Mouse (Mus musculus) hindbrain, embryonic 12.5 days (tissue): ENCODE measurements around the gene Aldh3b3. TPM values are rescaled to one million over a fixed set of nuclear protein-coding genes. Genes with fewer than 3 reads are reported as not detected.
"Not testable (repeated sequence)": the region's sequence is repeated elsewhere in the genome, so short reads cannot be mapped to it uniquely, and the experiment has no call there.

Source experiments
- ATAC-seq: fragments of 200-750 bp; cut with Nextera tagmentation; 2 replicates; pipeline ENCODE4 v1.8.0; 2017; ENCODE audit warnings: moderate TSS enrichment; ENCODE audit not compliant: low FRiP score
- H3K27ac ChIP-seq: fragments of 300-500 bp; sonication (generic); 2 replicates; pipeline ENCODE4 v1.5.1; 2016; ENCODE audit warnings: mild to moderate bottlenecking
- H3K27me3 ChIP-seq: fragments of 300-500 bp; sonication (generic); 2 replicates; pipeline ENCODE4 v1.6.1; 2016; ENCODE audit warnings: mild to moderate bottlenecking
- H3K36me3 ChIP-seq: fragments of 300-500 bp; sonication (generic); 2 replicates; pipeline ENCODE4 v1.6.1; 2016; ENCODE audit warnings: mild to moderate bottlenecking
- H3K4me1 ChIP-seq: fragments of 300-500 bp; sonication (generic); 2 replicates; pipeline ENCODE4 v1.6.1; 2016
- H3K4me2 ChIP-seq: fragments of 300-500 bp; sonication (generic); replicated peaks from 2 replicates; pipeline ENCODE4 v1.6.1; 2016; ENCODE audit warnings: mild to moderate bottlenecking
- H3K4me3 ChIP-seq: fragments of 300-500 bp; sonication (generic); 2 replicates; pipeline ENCODE4 v1.5.1; 2016; ENCODE audit warnings: mild to moderate bottlenecking
- H3K9ac ChIP-seq: fragments of 300-500 bp; sonication (generic); 2 replicates; pipeline ENCODE4 v1.6.1; 2016; ENCODE audit warnings: mild to moderate bottlenecking, moderate library complexity
- H3K9me3 ChIP-seq: fragments of 300-500 bp; sonication (generic); replicated peaks from 2 replicates; pipeline ENCODE4 v1.6.1; 2016; ENCODE audit warnings: mild to moderate bottlenecking
- WGBS: fragments of 180-500 bp; shearing (Covaris S2); methylation state at CpG from one replicate; pipeline ENCODE4 v1.1.7; 2016; 5-methylcytosine and 5-hydroxymethylcytosine counted together
- polyA plus RNA-seq: library from polyadenylated mRNA; unstranded; fragments of >200 nt; fragmentation: Nextera tagmentation; extraction: Ambion mirVana; gene quantifications from 2 replicates; pipeline ENCODE4 v1.2.1, GENCODE M21; 2016

Gene Aldh3b3
- polyA plus RNA-seq, 1 experiment from 2014 or later = not detected

DNA sequence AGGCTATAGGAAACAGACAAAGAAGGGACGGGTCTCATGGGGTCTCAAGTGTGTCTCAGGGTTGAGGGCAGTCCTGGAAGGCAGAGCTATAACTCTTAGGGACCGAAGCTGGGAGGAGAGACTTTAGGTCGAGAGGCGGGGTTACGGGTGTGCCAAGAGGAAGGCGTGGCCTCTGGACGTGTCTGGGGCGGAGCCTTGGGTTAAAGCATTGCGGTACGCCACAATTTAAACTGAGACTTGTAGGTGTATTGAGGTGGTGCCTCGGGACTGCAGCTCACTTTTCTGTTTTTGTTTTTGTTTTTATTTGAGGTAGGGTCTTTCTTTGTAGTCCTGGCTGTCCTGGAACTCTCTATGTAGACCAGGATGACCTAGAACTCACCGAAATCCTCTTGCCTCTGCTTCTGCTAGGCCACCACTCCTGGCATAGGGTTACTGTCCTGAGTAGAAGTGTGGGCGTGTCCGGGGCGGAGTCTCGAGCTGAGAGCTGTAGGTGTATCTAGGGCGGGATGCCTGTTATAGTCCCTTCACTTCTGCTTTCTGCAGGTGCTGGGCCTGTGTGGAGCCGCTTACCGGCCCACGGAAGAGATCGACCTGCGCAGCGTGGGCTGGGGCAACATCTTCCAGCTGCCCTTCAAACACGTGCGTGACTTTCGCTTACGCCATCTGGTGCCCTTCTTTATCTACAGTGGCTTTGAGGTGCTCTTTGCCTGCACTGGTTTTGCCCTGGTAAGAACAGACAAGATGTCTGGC is 15.3 kb upstream of the Aldh3b3 start:
- no peaks in the 10 kb centered on the region for H3K9me3 ChIP-seq
- H3K4me3 ChIP-seq = no peak overlapping the region
- no peak overlapping the region for H3K9ac ChIP-seq
- no peak overlapping the region for H3K27ac ChIP-seq
- H3K27me3 ChIP-seq = peaks cover 12% of the 10 kb centered on the region
- H3K4me1 ChIP-seq = 0 out of 2 replicates have a peak, but pooled peaks cover 2% of the 10 kb centered on the region
- ATAC-seq = no peak
- no peaks in the 10 kb centered on the region for H3K36me3 ChIP-seq
- H3K4me2 ChIP-seq = peak overlapping the region; percentile 16; the same call in 1 of the 2 replicates
- 19% methylated on average over 27 of the region's 27 CpGs for WGBS

GRCm38 (mm10) chr19:3945872-3946564 is 12.4 kb upstream of the Aldh3b3 start:
- Histone ChIP-seq H3K4me2 (no peak overlapping the region), H3K27me3 (peaks cover 12% of the 10 kb centered on the region), H3K36me3 (no peaks in the 10 kb centered on the region), H3K9ac (no peak overlapping the region), H3K4me1 (0 out of 2 replicates have a peak, but pooled peaks cover 2% of the 10 kb centered on the region), H3K9me3 (no peaks in the 10 kb centered on the region), H3K27ac (no peak overlapping the region), H3K4me3 (no peak overlapping the region)
- no peak for ATAC-seq
- 36% methylated on average over 10 of the region's 10 CpGs for WGBS

- Histone ChIP-seq H3K4me3 (no peak overlapping the region), H3K27me3 (peaks cover 12% of the 10 kb centered on the region), H3K36me3 (no peaks in the 10 kb centered on the region), H3K9me3 (no peaks in the 10 kb centered on the region), H3K4me2 (no peak overlapping the region), H3K9ac (no peak overlapping the region), H3K4me1 (0 out of 2 replicates have a peak, but pooled peaks cover 2% of the 10 kb centered on the region), H3K27ac (no peak overlapping the region)
- 20% methylated on average over 2 of the region's 2 CpGs for WGBS
- no peak for ATAC-seq
Measured at GRCm38 (mm10) chr19:3946715-3947114, 11.7 kb upstream of the Aldh3b3 start.

DNA sequence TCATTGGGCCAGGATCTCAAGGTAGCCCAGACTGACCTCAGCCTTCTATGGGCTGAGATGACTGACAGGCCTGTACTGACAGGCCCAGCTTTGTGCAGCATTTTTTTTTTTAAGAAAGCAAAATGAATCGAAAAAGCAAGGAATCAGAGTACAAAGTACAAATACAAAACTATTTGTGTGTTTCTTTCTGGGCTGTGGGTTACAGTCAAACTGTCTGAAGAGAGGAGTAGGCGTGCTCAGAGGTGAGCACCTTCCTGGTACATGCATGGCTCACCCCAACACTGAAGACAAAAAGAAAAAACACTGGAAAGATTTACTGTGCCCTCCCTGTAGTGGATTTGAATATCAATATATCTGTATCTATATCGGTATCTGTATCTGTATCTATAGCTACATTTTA is 10.6 kb upstream of the Aldh3b3 start:
- ATAC-seq = no peak
- no peak overlapping the region for H3K27ac ChIP-seq
- H3K4me2 ChIP-seq = no peak overlapping the region
- no peaks in the 10 kb centered on the region for H3K36me3 ChIP-seq
- H3K27me3 ChIP-seq = peaks cover 10% of the 10 kb centered on the region
- no peak overlapping the region for H3K9ac ChIP-seq
- H3K4me3 ChIP-seq = no peak overlapping the region
- WGBS = 71% methylated on average over 3 of the region's 3 CpGs
- H3K4me1 ChIP-seq = 0 out of 2 replicates have a peak, but pooled peaks cover 2% of the 10 kb centered on the region
- no peaks in the 10 kb centered on the region for H3K9me3 ChIP-seq

DNA sequence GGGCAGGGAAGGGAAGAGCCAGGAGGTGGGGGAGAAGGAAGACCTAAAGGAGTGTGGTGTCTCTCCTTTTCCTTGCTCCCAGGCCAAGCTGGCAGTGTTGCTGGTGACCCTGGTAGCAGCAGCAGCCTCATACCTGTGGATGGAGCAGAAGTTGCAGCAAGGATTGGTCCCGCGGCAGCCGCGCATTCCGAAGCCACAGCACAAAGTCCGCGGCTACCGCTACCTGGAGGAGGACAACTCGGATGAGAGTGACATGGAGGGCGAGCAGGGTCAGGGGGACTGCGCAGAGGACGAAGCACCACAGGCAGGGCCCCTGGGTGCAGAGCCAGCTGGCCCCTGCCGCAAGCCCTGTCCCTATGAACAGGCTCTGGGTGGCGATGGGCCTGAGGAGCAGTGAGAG is 9.9 kb upstream of the Aldh3b3 start:
- Histone ChIP-seq H3K27me3 (peaks cover 8% of the 10 kb centered on the region; the same call in 1 of the 2 replicates), H3K9me3 (no peaks in the 10 kb centered on the region), H3K27ac (no peak overlapping the region), H3K4me2 (no peak overlapping the region), H3K4me3 (no peak overlapping the region), H3K9ac (no peak overlapping the region), H3K36me3 (no peaks in the 10 kb centered on the region), H3K4me1 (no peaks in the 10 kb centered on the region)
- 63% methylated on average over 14 of the region's 14 CpGs for WGBS
- ATAC-seq = no peak

DNA sequence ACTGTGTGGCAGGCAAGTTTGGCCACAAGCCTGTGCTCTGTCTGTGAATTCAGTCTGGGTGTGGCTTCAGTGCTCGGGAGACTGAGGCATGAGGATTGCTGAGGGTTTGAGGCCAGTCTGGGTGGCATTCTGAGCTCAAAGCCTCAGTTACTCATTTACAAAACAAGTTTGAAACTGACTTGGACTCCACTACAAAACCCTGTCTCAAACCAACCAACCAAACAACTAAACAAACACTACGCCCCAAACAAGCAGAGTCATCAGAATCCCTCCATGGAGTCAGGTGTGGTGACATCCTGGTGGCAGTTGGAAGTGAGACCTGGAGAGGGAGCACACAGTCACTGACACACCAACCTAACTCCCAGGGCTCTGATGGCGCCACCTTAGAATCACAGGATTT is 8.1 kb upstream of the Aldh3b3 start:
- Histone ChIP-seq H3K4me3 (no peak overlapping the region), H3K4me1 (no peaks in the 10 kb centered on the region), H3K4me2 (no peak overlapping the region), H3K27ac (no peak overlapping the region), H3K36me3 (no peaks in the 10 kb centered on the region), H3K9me3 (no peaks in the 10 kb centered on the region), H3K27me3 (no peaks in the 10 kb centered on the region), H3K9ac (no peak overlapping the region)
- WGBS = 76% methylated on average over 3 of the region's 3 CpGs
- ATAC-seq = no peak

- Histone ChIP-seq H3K4me3 (no peak overlapping the region), H3K4me1 (no peaks in the 10 kb centered on the region), H3K9ac (no peak overlapping the region), H3K27me3 (0 out of 2 replicates have a peak, but pooled peaks cover 4% of the 10 kb centered on the region), H3K9me3 (no peaks in the 10 kb centered on the region), H3K4me2 (no peak overlapping the region), H3K36me3 (no peaks in the 10 kb centered on the region), H3K27ac (no peak overlapping the region)
- no peak for ATAC-seq
Measured at GRCm38 (mm10) chr19:3951461-3951860, 7.0 kb upstream of the Aldh3b3 start.

GRCm38 (mm10) chr19:3952099-3952498 is 6.3 kb upstream of the Aldh3b3 start:
- Histone ChIP-seq H3K9ac (no peak overlapping the region), H3K9me3 (no peaks in the 10 kb centered on the region), H3K36me3 (no peaks in the 10 kb centered on the region), H3K4me2 (no peak overlapping the region), H3K27ac (no peak overlapping the region), H3K27me3 (0 out of 2 replicates have a peak, but pooled peaks cover 4% of the 10 kb centered on the region), H3K4me3 (no peak overlapping the region), H3K4me1 (no peaks in the 10 kb centered on the region)
- ATAC-seq = no peak
- WGBS = 50% methylated on average over 1 of the region's 1 CpGs

DNA sequence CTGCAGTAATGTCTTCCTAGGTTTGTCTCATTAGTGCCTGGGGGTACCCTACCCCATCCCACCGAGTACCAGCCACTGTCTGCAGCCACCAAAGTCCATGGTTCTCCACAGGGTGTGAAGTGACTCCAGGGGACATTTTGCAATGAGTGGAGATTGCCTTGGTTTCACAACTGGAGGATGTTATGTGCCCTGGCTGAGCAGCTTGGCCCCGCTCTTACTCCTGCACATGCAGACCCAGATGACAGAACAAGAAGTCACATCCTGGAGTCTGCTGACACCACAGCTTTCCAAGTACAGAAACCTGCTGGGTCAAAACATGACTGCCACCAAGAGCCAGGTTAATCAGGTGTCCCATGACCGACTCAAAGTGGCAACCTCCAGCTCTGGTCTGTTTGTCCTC is 3.4 kb upstream of the Aldh3b3 start:
- no peaks in the 10 kb centered on the region for H3K36me3 ChIP-seq
- 83% methylated on average over 3 of the region's 3 CpGs for WGBS
- 0 out of 2 replicates have a peak, but pooled peaks cover 4% of the 10 kb centered on the region for H3K27me3 ChIP-seq
- H3K27ac ChIP-seq = no peak overlapping the region
- H3K9me3 ChIP-seq = no peaks in the 10 kb centered on the region
- H3K4me3 ChIP-seq = no peak overlapping the region
- no peak overlapping the region for H3K4me2 ChIP-seq
- no peaks in the 10 kb centered on the region for H3K4me1 ChIP-seq
- ATAC-seq = no peak
- H3K9ac ChIP-seq = no peak overlapping the region

- H3K4me1 ChIP-seq = no peaks in the 10 kb centered on the region
- H3K9me3 ChIP-seq = no peaks in the 10 kb centered on the region
- H3K27ac ChIP-seq = no peak overlapping the region
- H3K4me3 ChIP-seq = no peak overlapping the region
- no peak overlapping the region for H3K4me2 ChIP-seq
- ATAC-seq = no peak
- H3K27me3 ChIP-seq = 0 out of 2 replicates have a peak, but pooled peaks cover 4% of the 10 kb centered on the region
- no peaks in the 10 kb centered on the region for H3K36me3 ChIP-seq
- no peak overlapping the region for H3K9ac ChIP-seq
- 58% methylated on average over 4 of the region's 4 CpGs for WGBS
Measured at GRCm38 (mm10) chr19:3955804-3956203, 2.6 kb upstream of the Aldh3b3 start.

DNA sequence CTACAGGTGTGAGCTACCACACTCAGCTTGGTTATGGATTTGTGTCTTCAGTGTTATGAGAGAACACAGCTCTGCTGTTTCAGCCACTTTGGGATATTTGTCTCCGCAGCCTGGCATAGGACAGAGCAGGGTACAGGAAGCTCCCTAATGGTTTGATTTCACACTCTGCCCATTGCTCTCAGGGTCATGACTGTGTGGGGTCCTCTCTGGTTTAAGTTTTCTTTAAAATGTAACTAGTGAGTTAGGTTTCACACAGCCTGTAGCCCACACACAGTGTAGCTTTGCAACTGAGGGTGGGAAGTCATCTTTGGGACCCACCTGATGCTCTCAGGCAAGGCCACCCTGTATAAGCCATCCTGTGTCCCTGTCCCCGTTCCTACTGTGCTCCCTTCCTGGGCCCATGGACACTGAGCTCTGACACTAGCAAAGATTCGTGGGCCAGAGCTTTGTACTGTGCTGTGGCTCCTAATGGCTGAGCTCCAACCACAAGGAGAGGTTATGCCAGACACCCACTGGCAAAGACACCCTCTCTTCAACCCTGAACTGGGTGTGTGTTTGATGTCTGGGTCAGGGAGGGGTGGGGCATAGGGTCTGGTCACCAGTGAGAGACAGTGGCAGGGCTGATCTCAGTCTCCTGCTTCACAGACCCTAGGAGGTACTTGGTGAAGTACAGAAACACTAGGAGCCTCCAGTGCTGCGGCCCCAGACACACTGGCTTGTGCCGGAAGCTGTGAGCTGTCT is 979 bp upstream of the Aldh3b3 start:
- 76% methylated on average over 5 of the region's 5 CpGs for WGBS

DNA sequence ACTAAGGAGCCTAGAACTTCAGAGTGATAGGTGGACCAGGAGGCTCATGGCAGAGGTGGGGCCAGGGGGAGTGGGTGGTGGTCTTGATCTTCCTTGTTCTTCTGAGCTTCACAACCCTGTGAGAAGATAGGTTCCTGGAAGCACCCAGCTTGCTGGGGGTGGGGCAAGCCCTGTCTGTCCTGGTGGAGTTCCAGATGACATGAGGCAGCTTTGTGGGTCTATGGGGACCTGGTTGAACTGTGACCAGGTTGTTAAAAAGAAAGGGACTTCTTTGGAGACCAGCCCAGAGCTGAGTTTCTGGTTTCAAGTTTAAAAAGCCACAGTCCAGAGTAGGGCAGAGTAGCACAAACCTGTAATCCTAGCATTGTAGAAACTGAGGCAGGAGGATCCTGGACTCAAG is 585 bp downstream of the Aldh3b3 start:
- ATAC-seq = no peak
- H3K9ac ChIP-seq = no peak overlapping the region
- H3K9me3 ChIP-seq = no peaks in the 10 kb centered on the region
- no peak overlapping the region for H3K27ac ChIP-seq
- H3K4me3 ChIP-seq = no peak overlapping the region
- H3K4me2 ChIP-seq = no peak overlapping the region
- 0 out of 2 replicates have a peak, but pooled peaks cover 4% of the 10 kb centered on the region for H3K27me3 ChIP-seq
- H3K36me3 ChIP-seq = no peaks in the 10 kb centered on the region
- H3K4me1 ChIP-seq = no peaks in the 10 kb centered on the region

More for the DNA sequence above, 979 bp upstream of the Aldh3b3 start:
- H3K36me3 ChIP-seq, H3K27ac ChIP-seq, H3K27me3 ChIP-seq, H3K4me1 ChIP-seq, H3K9me3 ChIP-seq, H3K9ac ChIP-seq, ATAC-seq, H3K4me2 ChIP-seq, H3K4me3 ChIP-seq: not testable (repeated sequence)
